Mouse (Mus musculus) ES-Bruce4 (cell line): Measurements from ENCODE around the gene Dnaja1.

ENCODE experiments used
- CTCF ChIP-seq: IDR thresholded peaks from one replicate; pipeline ENCODE4 v1.8.1; 2011; ENCODE audit warnings: low read depth, low read length
- POLR2A ChIP-seq: IDR thresholded peaks from one replicate; pipeline ENCODE4 v1.8.1; 2011; ENCODE audit warnings: low read length; ENCODE audit not compliant: insufficient read depth

DNA sequence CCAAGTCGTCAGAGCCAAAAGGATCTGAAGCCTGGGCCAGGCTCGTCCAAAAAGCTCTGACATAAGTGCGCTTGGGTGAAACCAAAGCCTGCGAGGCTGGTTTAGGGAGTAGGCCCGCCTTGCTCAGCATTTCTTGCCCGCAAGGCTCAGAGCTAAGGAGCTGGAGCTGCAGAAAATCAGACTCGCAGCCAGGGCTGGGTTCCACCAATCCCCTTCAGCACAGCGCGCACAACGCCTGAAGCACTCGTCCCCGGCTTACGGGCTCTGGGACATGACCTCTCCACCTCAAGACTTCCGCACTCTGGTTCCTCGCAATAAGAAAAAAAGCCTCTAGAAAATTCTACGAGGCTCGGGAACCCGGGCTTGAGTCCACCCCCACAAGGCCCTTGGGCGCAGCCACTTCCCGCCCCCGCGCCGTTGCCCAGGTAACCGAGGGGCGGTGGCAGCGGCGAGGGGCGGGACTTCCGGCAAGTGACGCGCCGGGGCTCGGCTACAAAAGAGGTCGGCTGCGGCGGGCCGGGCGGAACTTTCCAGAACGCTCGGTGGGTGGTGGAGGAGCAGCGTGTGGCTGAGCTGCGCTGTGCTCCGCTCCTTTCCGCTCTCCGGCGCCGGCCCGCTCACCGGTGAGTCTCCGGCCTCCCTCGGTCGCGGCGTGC is at the start of gene Dnaja1:
- no peak for TF ChIP-seq CTCF
- TF ChIP-seq POLR2A = peak; percentile 42
